Mouse (Mus musculus): ENCODE measurements around the gene Nelfe.

DNA sequence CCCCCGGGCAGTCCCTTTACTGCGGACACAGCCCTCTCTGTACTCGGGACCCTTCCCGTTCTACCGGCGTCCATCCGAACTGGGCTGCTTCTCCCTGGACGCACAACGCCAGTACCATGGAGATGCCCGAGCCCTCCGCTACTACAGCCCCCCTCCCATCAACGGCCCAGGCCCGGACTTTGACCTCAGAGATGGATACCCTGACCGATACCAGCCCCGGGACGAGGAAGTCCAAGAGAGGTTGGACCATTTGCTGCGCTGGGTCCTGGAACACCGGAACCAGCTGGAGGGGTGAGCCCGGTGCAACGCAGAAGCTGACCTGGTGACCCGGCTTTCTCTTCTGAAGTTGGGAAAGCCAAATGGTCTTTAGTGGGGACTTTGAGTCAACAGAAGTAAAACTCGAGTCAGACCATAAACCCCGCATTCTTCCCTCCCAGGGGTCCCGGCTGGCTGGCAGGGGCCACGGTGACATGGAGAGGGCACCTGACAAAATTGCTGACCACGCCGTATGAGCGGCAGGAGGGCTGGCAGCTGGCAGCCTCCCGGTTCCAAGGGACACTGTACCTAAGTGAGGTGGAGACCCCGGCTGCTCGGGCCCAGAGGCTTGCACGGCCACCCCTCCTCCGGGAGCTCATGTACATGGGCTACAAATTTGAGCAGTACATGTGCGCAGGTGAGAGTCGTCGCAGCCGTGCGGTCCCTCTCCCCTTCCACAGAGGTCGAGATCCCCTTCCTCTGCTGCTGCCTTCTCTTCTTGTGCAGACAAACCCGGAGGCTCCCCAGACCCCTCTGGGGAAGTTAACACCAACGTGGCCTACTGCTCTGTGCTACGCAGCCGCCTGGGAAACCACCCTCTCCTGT is 12.5 kb upstream of the Nelfe start:
- TF ChIP-seq ZNF384 (IDR thresholded peaks at IDR 0.05; ENCODE audit: low read depth, low read length) (no peak), HCFC1 (IDR thresholded peaks at IDR 0.05; ENCODE audit: borderline replicate concordance, insufficient read depth, low read length) (no peak)
